ENCODE assay signal across 9 mouse cellular contexts in genomic region chr7:80011470-80011869, GRCm38 (mm10). TPM values are rescaled to one million over a fixed set of nuclear protein-coding genes. Genes with fewer than 3 reads are reported as not detected.
A peak's percentile ranks its signal among the peaks of the same experiment; 100 is the strongest.
DNase-seq lines count a peak whose midpoint lies in the region; ATAC-seq lines count a peak whose summit lies in the region.
"Had no signal": no experiment of that assay in that cellular context is flagged by ENCODE, and none has a peak within 500 bp of the region (broad histone marks: within the 10 kb centered on the region; RNA-seq: fewer than 3 reads in every experiment).

No protein-coding gene starts in this region.

- no peaks in the 10 kb centered on the region for H3K27me3 ChIP-seq in intestine, embryonic 16.5 days (replicated peaks; ENCODE audit: control insufficient read depth, insufficient read depth, low read length)
- H3K27me3 ChIP-seq: heart, embryonic 15.5 days had no signal

- no peak overlapping the region for H3K4me2 ChIP-seq in intestine, embryonic 16.5 days (ENCODE audit: low read depth, low read length)
- H3K4me2 ChIP-seq: heart, embryonic 15.5 days had no signal

- intact Hi-C loops in left cerebral cortex, postnatal 14 days (cut with DNase I), result no loop called here

- 49% methylated on average over 2 of the region's 2 CpGs for WGBS in intestine, embryonic 16.5 days

- no peak overlapping the region for H3K4me3 ChIP-seq in intestine, embryonic 16.5 days (ENCODE audit: low read length)
- H3K4me3 ChIP-seq: heart, embryonic 15.5 days had no signal

- H3K4me1 ChIP-seq in intestine, embryonic 16.5 days (ENCODE audit: control insufficient read depth, insufficient read depth, low read length), result no peaks in the 10 kb centered on the region
- H3K4me1 ChIP-seq: heart, embryonic 15.5 days had no signal

- H3K9me3 ChIP-seq in intestine, embryonic 16.5 days (ENCODE audit: control insufficient read depth, low read length), result no peaks in the 10 kb centered on the region
- H3K9me3 ChIP-seq: heart, embryonic 15.5 days had no signal

- H3K27ac ChIP-seq in intestine, embryonic 16.5 days (ENCODE audit: low read length), result no peak overlapping the region
- H3K27ac ChIP-seq: heart, embryonic 15.5 days had no signal

- H3K9ac ChIP-seq in intestine, embryonic 16.5 days (ENCODE audit: low read depth, low read length), result no peak overlapping the region
- H3K9ac ChIP-seq: heart, embryonic 15.5 days had no signal

- ATAC-seq in intestine, embryonic 16.5 days, result no peak

- peak; percentile 61 to 71 for DNase-seq in adrenal gland, adult (ENCODE audit: inconsistent age in 2 of 2, low spot score in 1 of 2)
- no peak for DNase-seq in adrenal gland, adult 2 months
- peak; percentile 34 to 64 for DNase-seq in left cerebral cortex, postnatal 14 days (ENCODE audit: low spot score in 2 of 2)
- DNase-seq in left cerebral cortex, adult 9 months (ENCODE audit: low spot score in 2 of 2), result no peak
- peak; percentile 53 to 60 for DNase-seq in adrenal gland, postnatal 36 days
- DNase-seq in lung, postnatal 10 days, result peak; percentile 72
- peak; percentile 34 to 61 for DNase-seq in thymus, postnatal 10 days (ENCODE audit: low spot score in 2 of 2)

- H3K36me3 ChIP-seq in intestine, embryonic 16.5 days (ENCODE audit: control insufficient read depth, insufficient read depth, low read length), result no peaks in the 10 kb centered on the region
- H3K36me3 ChIP-seq: heart, embryonic 15.5 days had no signal

RNA-seq across cellular contexts. Expression of gene Zfp710, which starts 13.1 kb away (rescaled TPM):
- total RNA-seq in adrenal gland, adult 2 months (2021), result 10 to 100 TPM; 14.0 to 25.5 TPM
- 24.1 and 24.8 TPM in 2 replicates for polyA plus RNA-seq in adrenal gland, adult 2 months (2012; rRNA removed)
- total RNA-seq in left cerebral cortex, postnatal 14 days (2021), result 10 to 100 TPM; 15.7 to 16.0 TPM
- total RNA-seq in adrenal gland, postnatal 36 days (2021), result 10 to 100 TPM; 14.2 to 15.5 TPM
- polyA plus RNA-seq in intestine, embryonic 16.5 days (2015; fragmentation: Nextera tagmentation; extraction: Ambion mirVana), result 12.2 and 12.4 TPM in 2 replicates

Comparison
In these comparisons a context has a peak if more than half of its experiments do, and no peak if none do; other contexts are left out.
1. DNase-seq: peak in adrenal gland, adult (2 of 2), left cerebral cortex, postnatal 14 days (2 of 2), adrenal gland, postnatal 36 days (2 of 2), lung, postnatal 10 days (single experiment) and thymus, postnatal 10 days (2 of 2); none in adrenal gland, adult 2 months (single experiment) and left cerebral cortex, adult 9 months (0 of 2).